25 mouse cellular contexts compared by ENCODE assay signal in the genomic region with DNA sequence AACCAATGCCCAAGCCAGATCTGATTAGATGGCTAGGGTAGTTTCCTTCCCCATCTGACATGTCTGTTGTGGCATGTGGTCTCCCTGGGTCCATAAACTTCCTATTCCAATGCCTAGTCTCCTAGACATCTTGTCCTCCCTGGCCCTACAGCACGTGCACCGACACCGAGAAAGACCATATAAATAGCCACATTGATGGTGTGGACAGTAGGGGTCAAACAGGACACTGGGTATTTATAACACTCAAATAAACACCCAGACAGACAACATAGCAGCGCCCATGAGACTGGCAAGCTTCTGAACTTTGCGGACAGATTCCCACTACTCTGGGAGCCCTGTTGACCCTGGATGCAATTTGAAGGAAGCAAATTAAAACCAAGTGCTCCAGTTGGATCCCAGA.
DNase-seq lines count a peak whose midpoint lies in the region; ATAC-seq and TF ChIP-seq lines count a peak whose summit lies in the region.
"Had no signal": no experiment of that assay in that cellular context is flagged by ENCODE, and none has a peak within 500 bp of the region (broad histone marks: within the 10 kb centered on the region; RNA-seq: fewer than 3 reads in every experiment).

No protein-coding gene starts in this region.

- WGBS in forebrain, embryonic 13.5 days, result 91% methylated on average over 5 of the region's 5 CpGs
- 83% methylated on average over 5 of the region's 5 CpGs for WGBS in forebrain, embryonic 11.5 days
- 52% methylated on average over 5 of the region's 5 CpGs for WGBS in heart, embryonic 12.5 days
- 81% methylated on average over 5 of the region's 5 CpGs for WGBS in midbrain, embryonic 12.5 days
- WGBS in midbrain, postnatal 0 days, result 84% methylated on average over 5 of the region's 5 CpGs

- H3K36me3 ChIP-seq in forebrain, embryonic 13.5 days (ENCODE audit: poor library complexity, severe bottlenecking), result peaks cover 12% of the 10 kb centered on the region
- H3K36me3 ChIP-seq in forebrain, embryonic 11.5 days (ENCODE audit: control insufficient read depth, insufficient read depth, low read length), result no peaks in the 10 kb centered on the region
- peaks cover 8% of the 10 kb centered on the region; the same call in 1 of the 2 replicates for H3K36me3 ChIP-seq in heart, embryonic 12.5 days
- peaks cover 24% of the 10 kb centered on the region for H3K36me3 ChIP-seq in midbrain, embryonic 12.5 days
- H3K36me3 ChIP-seq in midbrain, postnatal 0 days (ENCODE audit: insufficient read depth, low read length), result no peaks in the 10 kb centered on the region; the same call in 1 of the 2 replicates
- H3K36me3 ChIP-seq: liver, embryonic 12.5 days had no signal

- H3K9ac ChIP-seq in forebrain, embryonic 13.5 days, result no peak overlapping the region
- no peak overlapping the region for H3K9ac ChIP-seq in forebrain, embryonic 11.5 days (ENCODE audit: low read length)
- no peak overlapping the region for H3K9ac ChIP-seq in heart, embryonic 12.5 days
- H3K9ac ChIP-seq in midbrain, embryonic 12.5 days (replicated peaks), result no peak overlapping the region
- H3K9ac ChIP-seq in midbrain, postnatal 0 days (replicated peaks; ENCODE audit: low read length, poor library complexity, severe bottlenecking), result no peak overlapping the region
- H3K9ac ChIP-seq: hindbrain, embryonic 15.5 days; limb, embryonic 13.5 days; liver, embryonic 12.5 days; neural tube, embryonic 15.5 days had no signal

- H3K9me3 ChIP-seq in forebrain, embryonic 13.5 days (replicated peaks), result no peaks in the 10 kb centered on the region
- no peaks in the 10 kb centered on the region for H3K9me3 ChIP-seq in forebrain, embryonic 11.5 days (ENCODE audit: control insufficient read depth, low read length)
- H3K9me3 ChIP-seq in heart, embryonic 12.5 days (replicated peaks), result no peaks in the 10 kb centered on the region
- H3K9me3 ChIP-seq in midbrain, embryonic 12.5 days, result no peaks in the 10 kb centered on the region
- H3K9me3 ChIP-seq in midbrain, postnatal 0 days (ENCODE audit: low read length), result no peaks in the 10 kb centered on the region
- H3K9me3 ChIP-seq: hindbrain, embryonic 15.5 days; limb, embryonic 13.5 days; liver, embryonic 12.5 days; neural tube, embryonic 15.5 days had no signal

- H3K4me1 ChIP-seq in forebrain, embryonic 13.5 days, result peaks cover 61% of the 10 kb centered on the region
- H3K4me1 ChIP-seq in forebrain, embryonic 11.5 days (replicated peaks; ENCODE audit: control insufficient read depth, insufficient read depth, low read length), result peaks cover 22% of the 10 kb centered on the region
- H3K4me1 ChIP-seq in heart, embryonic 12.5 days (replicated peaks), result peaks cover 48% of the 10 kb centered on the region
- peaks cover 61% of the 10 kb centered on the region for H3K4me1 ChIP-seq in midbrain, embryonic 12.5 days
- H3K4me1 ChIP-seq in midbrain, postnatal 0 days (ENCODE audit: insufficient read depth, low read length), result peaks cover 18% of the 10 kb centered on the region

- no peak overlapping the region for H3K4me2 ChIP-seq in forebrain, embryonic 13.5 days
- no peak overlapping the region for H3K4me2 ChIP-seq in forebrain, embryonic 11.5 days (ENCODE audit: low read depth, low read length, severe bottlenecking)
- H3K4me2 ChIP-seq in heart, embryonic 12.5 days, result no peak overlapping the region
- H3K4me2 ChIP-seq in midbrain, embryonic 12.5 days (replicated peaks), result no peak overlapping the region
- no peak overlapping the region for H3K4me2 ChIP-seq in midbrain, postnatal 0 days (ENCODE audit: low read depth, low read length, poor library complexity, severe bottlenecking)
- H3K4me2 ChIP-seq: hindbrain, embryonic 15.5 days; limb, embryonic 13.5 days; liver, embryonic 12.5 days; neural tube, embryonic 15.5 days had no signal

- ATAC-seq in forebrain, embryonic 13.5 days, result no peak
- no peak for ATAC-seq in forebrain, embryonic 11.5 days (replicated peaks; ENCODE audit: low FRiP score)
- no peak for ATAC-seq in heart, embryonic 12.5 days (ENCODE audit: insufficient number of reproducible peaks, low FRiP score)
- ATAC-seq in midbrain, embryonic 12.5 days (ENCODE audit: low FRiP score, low read depth), result no peak
- ATAC-seq in midbrain, postnatal 0 days (ENCODE audit: low FRiP score), result no peak
- ATAC-seq: CD4-positive, CD25-positive, alpha-beta regulatory T cell, adult 4 months; intestine, embryonic 16.5 days; liver, embryonic 12.5 days; midbrain, embryonic 16.5 days had no signal

- TF ChIP-seq CTCF in midbrain, postnatal 0 days (IDR thresholded peaks at IDR 0.05), result no peak

- no peak overlapping the region for H3K4me3 ChIP-seq in forebrain, embryonic 13.5 days
- H3K4me3 ChIP-seq in forebrain, embryonic 11.5 days (ENCODE audit: low read depth, low read length), result no peak overlapping the region
- no peak overlapping the region for H3K4me3 ChIP-seq in heart, embryonic 12.5 days
- no peak overlapping the region for H3K4me3 ChIP-seq in midbrain, embryonic 12.5 days
- no peak overlapping the region for H3K4me3 ChIP-seq in midbrain, postnatal 0 days (ENCODE audit: low read depth, low read length)
- H3K4me3 ChIP-seq: hindbrain, embryonic 15.5 days; layer of hippocampus, adult 2 months; limb, embryonic 13.5 days; liver, embryonic 12.5 days; neural tube, embryonic 15.5 days had no signal

- no peaks in the 10 kb centered on the region for H3K27me3 ChIP-seq in forebrain, embryonic 13.5 days
- no peaks in the 10 kb centered on the region for H3K27me3 ChIP-seq in forebrain, embryonic 11.5 days (ENCODE audit: control insufficient read depth, insufficient read depth, low read length)
- H3K27me3 ChIP-seq in heart, embryonic 12.5 days (replicated peaks), result no peaks in the 10 kb centered on the region
- no peaks in the 10 kb centered on the region for H3K27me3 ChIP-seq in midbrain, embryonic 12.5 days
- no peaks in the 10 kb centered on the region for H3K27me3 ChIP-seq in midbrain, postnatal 0 days (ENCODE audit: insufficient read depth, low read length)
- H3K27me3 ChIP-seq: hindbrain, embryonic 15.5 days; limb, embryonic 13.5 days; neural tube, embryonic 15.5 days had no signal

- intact Hi-C loops in heart, postnatal 10 days (cut with DNase I), result no loop called here

- no peak for DNase-seq in forebrain, embryonic 11.5 days (ENCODE audit: low spot score)
- DNase-seq in heart, adult 8-10 months (ENCODE audit: low spot score), result no peak
- DNase-seq in midbrain, postnatal 0 days (ENCODE audit: low spot score), result no peak
- DNase-seq in heart, postnatal 10 days, result peak; percentile 55 to 65
- DNase-seq in right cerebral cortex, adult 18-20 months, result no peak
- DNase-seq: adrenal gland, postnatal 25 days; cerebellum, adult 8-10 months; cerebellum, postnatal 36 days; gastrocnemius, postnatal 36 days; kidney, adult 9 months; kidney, postnatal 14 days; lung, adult 18-20 months; lung, postnatal 10 days had no signal

- peak overlapping the region; percentile 83; the same call in 1 of the 2 replicates for H3K27ac ChIP-seq in forebrain, embryonic 13.5 days
- no peak overlapping the region for H3K27ac ChIP-seq in forebrain, embryonic 11.5 days (ENCODE audit: low read depth, low read length)
- H3K27ac ChIP-seq in heart, embryonic 12.5 days (ENCODE audit: poor library complexity, severe bottlenecking), result peak overlapping the region; percentile 33
- peak overlapping the region; percentile 52 for H3K27ac ChIP-seq in midbrain, embryonic 12.5 days (replicated peaks)
- H3K27ac ChIP-seq in midbrain, postnatal 0 days (ENCODE audit: low read depth, low read length), result no peak overlapping the region
- H3K27ac ChIP-seq: hindbrain, embryonic 15.5 days; layer of hippocampus, adult 2 months; limb, embryonic 13.5 days; liver, embryonic 12.5 days; neural tube, embryonic 15.5 days; stomach, postnatal 0 days had no signal

Comparison
In these comparisons a context has a peak if more than half of its experiments do, and no peak if none do; other contexts are left out.
1. H3K27ac ChIP-seq: peak in forebrain, embryonic 13.5 days (single experiment), heart, embryonic 12.5 days (single experiment) and midbrain, embryonic 12.5 days (single experiment); none in forebrain, embryonic 11.5 days (single experiment) and midbrain, postnatal 0 days (single experiment).
2. DNase-seq: peak in heart, postnatal 10 days (2 of 2); none in forebrain, embryonic 11.5 days (single experiment), heart, adult 8-10 months (single experiment), midbrain, postnatal 0 days (single experiment) and right cerebral cortex, adult 18-20 months (single experiment).